Mouse (Mus musculus) liver, embryonic 13.5 days (tissue): ENCODE measurements at regions not wholly inside any gene's neighbourhood (a gene's known extent, or its start where the extent isn't known, plus 50 kb on each side); places are given as distances from the start of the nearest gene placed in this dataset.

Experiments
- ATAC-seq: fragments of 200-750 bp; cut with Nextera tagmentation; 2 replicates; pipeline ENCODE4 v1.8.0; 2017; ENCODE audit warnings: low read depth, mild to moderate bottlenecking, moderate number of reproducible peaks, moderate library complexity
- DNase-seq: peaks from one replicate; pipeline ENCODE4 v3.0.0; 2022
- H3K27ac ChIP-seq: fragments of 300-500 bp; sonication (generic); 2 replicates; pipeline ENCODE4 v1.5.1; 2015; ENCODE audit warnings: moderate library complexity, mild to moderate bottlenecking, inconsistent platforms
- H3K27me3 ChIP-seq: fragments of 300-500 bp; sonication (generic); 2 replicates; pipeline ENCODE4 v1.6.1; 2015; ENCODE audit warnings: mild to moderate bottlenecking, inconsistent platforms
- H3K36me3 ChIP-seq: fragments of 300-500 bp; sonication (generic); 2 replicates; pipeline ENCODE4 v1.6.1; 2015; ENCODE audit warnings: mild to moderate bottlenecking, inconsistent platforms
- H3K4me1 ChIP-seq: fragments of 300-500 bp; sonication (generic); replicated peaks from 2 replicates; pipeline ENCODE4 v1.6.1; 2015; ENCODE audit warnings: inconsistent platforms
- H3K4me2 ChIP-seq: fragments of 300-500 bp; sonication (generic); 2 replicates; pipeline ENCODE4 v1.6.1; 2015; ENCODE audit warnings: inconsistent platforms, mild to moderate bottlenecking, moderate library complexity
- H3K4me3 ChIP-seq: fragments of 300-500 bp; sonication (generic); replicated peaks from 2 replicates; pipeline ENCODE4 v1.5.1; 2015; ENCODE audit warnings: mild to moderate bottlenecking, inconsistent platforms
- H3K9ac ChIP-seq: fragments of 300-500 bp; sonication (generic); 2 replicates; pipeline ENCODE4 v1.6.1; 2015; ENCODE audit warnings: mild to moderate bottlenecking, inconsistent platforms
- H3K9me3 ChIP-seq: fragments of 300-500 bp; sonication (generic); replicated peaks from 2 replicates; pipeline ENCODE4 v1.6.1; 2016; ENCODE audit warnings: inconsistent platforms
- WGBS: fragments of 180-500 bp; shearing (Covaris S2); methylation state at CpG from one replicate; pipeline ENCODE4 v1.1.7; 2015; ENCODE audit not compliant: insufficient replicate concordance; 5-methylcytosine and 5-hydroxymethylcytosine counted together

DNA sequence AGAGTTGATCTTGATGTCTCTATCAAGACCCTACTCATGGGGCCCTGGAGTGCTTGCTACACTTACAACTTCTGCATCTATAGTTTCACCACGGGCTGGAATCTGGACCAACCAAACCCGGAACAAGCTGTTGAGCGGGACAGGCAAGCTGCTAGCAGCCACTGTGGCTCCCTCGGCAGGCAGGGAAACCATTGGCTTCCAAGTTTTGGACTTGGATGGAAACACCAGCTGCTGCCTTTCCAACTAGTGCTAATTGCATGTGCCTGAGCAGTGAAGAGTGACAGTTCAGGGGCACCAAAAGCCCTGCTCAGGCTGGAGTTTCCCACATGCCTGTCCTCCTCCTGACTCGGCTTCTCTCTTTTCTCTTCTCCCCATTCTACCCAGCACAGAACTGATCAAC is 257.8 kb downstream of the Tcerg1l start:
- Histone ChIP-seq H3K27me3 (no peaks in the 10 kb centered on the region), H3K4me2 (no peak overlapping the region), H3K36me3 (no peaks in the 10 kb centered on the region), H3K9ac (no peak overlapping the region), H3K4me1 (no peaks in the 10 kb centered on the region), H3K4me3 (no peak overlapping the region), H3K9me3 (no peaks in the 10 kb centered on the region), H3K27ac (no peak overlapping the region)
- ATAC-seq: no peak
- WGBS: 78% methylated on average over 5 of the region's 5 CpGs
- no peak for DNase-seq

GRCm38 (mm10) chr7:138149496-138149895 is 248.0 kb downstream of the Tcerg1l start:
- H3K4me2 ChIP-seq: no peak overlapping the region
- H3K4me1 ChIP-seq: no peaks in the 10 kb centered on the region
- H3K4me3 ChIP-seq: no peak overlapping the region
- no peaks in the 10 kb centered on the region for H3K36me3 ChIP-seq
- H3K27ac ChIP-seq: no peak overlapping the region
- WGBS: 45% methylated on average over 2 of the region's 2 CpGs
- DNase-seq: no peak
- no peak overlapping the region for H3K9ac ChIP-seq
- H3K27me3 ChIP-seq: no peaks in the 10 kb centered on the region
- H3K9me3 ChIP-seq: no peaks in the 10 kb centered on the region
- no peak for ATAC-seq

GRCm38 (mm10) chr7:138153455-138154167 is 243.9 kb downstream of the Tcerg1l start:
- Histone ChIP-seq H3K27me3 (no peaks in the 10 kb centered on the region), H3K4me2 (no peak overlapping the region), H3K4me3 (no peak overlapping the region), H3K9ac (no peak overlapping the region), H3K27ac (no peak overlapping the region), H3K4me1 (no peaks in the 10 kb centered on the region), H3K36me3 (no peaks in the 10 kb centered on the region), H3K9me3 (no peaks in the 10 kb centered on the region)
- no peak for ATAC-seq
- 46% methylated on average over 4 of the region's 4 CpGs for WGBS
- no peak for DNase-seq
